In genomic region chr1:164559546-164560228, GRCm38 (mm10) we compare ENCODE assay signal across 23 mouse cellular contexts.
DNase-seq lines count a peak whose midpoint lies in the region; ATAC-seq and TF ChIP-seq lines count a peak whose summit lies in the region.
"Had no signal": no experiment of that assay in that cellular context is flagged by ENCODE, and none has a peak within 500 bp of the region (broad histone marks: within the 10 kb centered on the region; RNA-seq: fewer than 3 reads in every experiment).

No protein-coding gene starts in this region.

- no peaks in the 10 kb centered on the region for H3K9me3 ChIP-seq in liver, embryonic 11.5 days (ENCODE audit: control insufficient read depth, low read length)
- H3K9me3 ChIP-seq in hindbrain, embryonic 12.5 days (replicated peaks) = no peaks in the 10 kb centered on the region
- H3K9me3 ChIP-seq: embryonic facial prominence, embryonic 12.5 days; embryonic facial prominence, embryonic 15.5 days; forebrain, embryonic 12.5 days; forebrain, embryonic 15.5 days; heart, embryonic 10.5 days; heart, embryonic 13.5 days; hindbrain, embryonic 15.5 days had no signal

- no peak for TF ChIP-seq CTCF in liver, adult 2 months (IDR thresholded peaks at IDR 0.05; ENCODE audit: low read depth, low read length)

- H3K36me3 ChIP-seq in liver, adult 2 months (ENCODE audit: control insufficient read depth, insufficient read depth, low read length) = no peaks in the 10 kb centered on the region
- no peaks in the 10 kb centered on the region for H3K36me3 ChIP-seq in liver, embryonic 11.5 days (ENCODE audit: control insufficient read depth, insufficient read depth, low read length)
- no peaks in the 10 kb centered on the region for H3K36me3 ChIP-seq in hindbrain, embryonic 12.5 days
- H3K36me3 ChIP-seq: embryonic facial prominence, embryonic 12.5 days; embryonic facial prominence, embryonic 15.5 days; forebrain, embryonic 12.5 days; forebrain, embryonic 15.5 days; heart, embryonic 10.5 days; heart, embryonic 13.5 days; hindbrain, embryonic 15.5 days had no signal

- peaks cover 5% of the 10 kb centered on the region; the same call in 1 of the 2 replicates for H3K4me1 ChIP-seq in liver, adult 2 months (ENCODE audit: control insufficient read depth, insufficient read depth, low read length)
- H3K4me1 ChIP-seq in liver, embryonic 11.5 days (replicated peaks; ENCODE audit: control insufficient read depth, insufficient read depth, low read length) = no peaks in the 10 kb centered on the region
- H3K4me1 ChIP-seq in hindbrain, embryonic 12.5 days = peaks cover 3% of the 10 kb centered on the region; the same call in 1 of the 2 replicates
- H3K4me1 ChIP-seq: embryonic facial prominence, embryonic 12.5 days; embryonic facial prominence, embryonic 15.5 days; forebrain, embryonic 12.5 days; forebrain, embryonic 15.5 days; heart, embryonic 10.5 days; hindbrain, embryonic 15.5 days had no signal

- H3K27ac ChIP-seq in liver, adult 2 months (replicated peaks; ENCODE audit: insufficient read depth, low read depth, low read length) = no peak overlapping the region
- no peak overlapping the region for H3K27ac ChIP-seq in liver, embryonic 11.5 days (ENCODE audit: low read depth, low read length)
- no peak overlapping the region for H3K27ac ChIP-seq in hindbrain, embryonic 12.5 days
- H3K27ac ChIP-seq: embryonic facial prominence, embryonic 12.5 days; embryonic facial prominence, embryonic 15.5 days; forebrain, embryonic 12.5 days; forebrain, embryonic 15.5 days; heart, adult 2 months; heart, embryonic 10.5 days; heart, embryonic 13.5 days; hindbrain, embryonic 15.5 days had no signal

- H3K4me3 ChIP-seq in liver, adult 2 months (ENCODE audit: insufficient read depth, low read depth, low read length) = no peak overlapping the region
- no peak overlapping the region for H3K4me3 ChIP-seq in liver, embryonic 11.5 days (ENCODE audit: low read depth, low read length)
- H3K4me3 ChIP-seq in hindbrain, embryonic 12.5 days = no peak overlapping the region
- H3K4me3 ChIP-seq: embryonic facial prominence, embryonic 12.5 days; embryonic facial prominence, embryonic 15.5 days; forebrain, embryonic 12.5 days; forebrain, embryonic 15.5 days; heart, adult 2 months; heart, embryonic 10.5 days; heart, embryonic 13.5 days; hindbrain, embryonic 15.5 days had no signal

- H3K4me2 ChIP-seq in liver, embryonic 11.5 days = no peak overlapping the region
- H3K4me2 ChIP-seq in hindbrain, embryonic 12.5 days (replicated peaks) = no peak overlapping the region
- H3K4me2 ChIP-seq: embryonic facial prominence, embryonic 12.5 days; embryonic facial prominence, embryonic 15.5 days; forebrain, embryonic 12.5 days; forebrain, embryonic 15.5 days; heart, embryonic 13.5 days; hindbrain, embryonic 15.5 days had no signal

- H3K9ac ChIP-seq in liver, adult 2 months (ENCODE audit: low read depth, low read length) = no peak overlapping the region
- no peak overlapping the region for H3K9ac ChIP-seq in liver, embryonic 11.5 days (ENCODE audit: low read depth, low read length)
- H3K9ac ChIP-seq in hindbrain, embryonic 12.5 days = no peak overlapping the region
- H3K9ac ChIP-seq: embryonic facial prominence, embryonic 12.5 days; embryonic facial prominence, embryonic 15.5 days; forebrain, embryonic 12.5 days; forebrain, embryonic 15.5 days; heart, embryonic 13.5 days; hindbrain, embryonic 15.5 days had no signal

- ATAC-seq in liver, embryonic 11.5 days (replicated peaks; ENCODE audit: low FRiP score) = no peak
- ATAC-seq in hindbrain, embryonic 12.5 days (ENCODE audit: low FRiP score) = no peak
- ATAC-seq: forebrain, embryonic 15.5 days; intestine, postnatal 0 days had no signal

- H3K27me3 ChIP-seq in liver, adult 2 months (ENCODE audit: control insufficient read depth, insufficient read depth, low read length) = no peaks in the 10 kb centered on the region
- H3K27me3 ChIP-seq in liver, embryonic 11.5 days (replicated peaks; ENCODE audit: control insufficient read depth, insufficient read depth, low read length) = no peaks in the 10 kb centered on the region
- no peaks in the 10 kb centered on the region for H3K27me3 ChIP-seq in hindbrain, embryonic 12.5 days
- H3K27me3 ChIP-seq: embryonic facial prominence, embryonic 12.5 days; embryonic facial prominence, embryonic 15.5 days; forebrain, embryonic 12.5 days; forebrain, embryonic 15.5 days; heart, embryonic 13.5 days; hindbrain, embryonic 15.5 days had no signal

- H3K79me2 ChIP-seq in liver, adult 2 months (ENCODE audit: control insufficient read depth, insufficient read depth, low read length) = no peaks in the 10 kb centered on the region

- peak; percentile 37 for DNase-seq in adrenal gland, adult 2 months
- DNase-seq in adrenal gland, adult 18-20 months (ENCODE audit: low spot score in 2 of 2) = no peak
- DNase-seq in liver, adult 2 months (ENCODE audit: extremely low read depth, low read depth, low spot score) = peak; percentile 83
- DNase-seq in liver, embryonic 11.5 days (ENCODE audit: low spot score) = no peak
- DNase-seq in fat pad, adult 2 months (ENCODE audit: extremely low read depth, low read depth, low spot score) = peak; percentile 87
- DNase-seq: B cell, adult 2 months; cerebellum, adult 11 months; cerebellum, adult 2 months; cerebellum, adult 9-11 months; gastrocnemius, postnatal 25 days; heart, adult 2 months; heart, postnatal 14 days; heart, postnatal 4 days; kidney, adult 2 months had no signal

- TF ChIP-seq POLR2A in liver, adult 2 months (IDR thresholded peaks at IDR 0.05; ENCODE audit: extremely low read depth, insufficient read depth, low read length) = no peak

- 64% methylated on average over 4 of the region's 4 CpGs for WGBS in liver, adult 2 months
- 81% methylated on average over 4 of the region's 4 CpGs for WGBS in liver, embryonic 11.5 days
- 87% methylated on average over 4 of the region's 4 CpGs for WGBS in hindbrain, embryonic 12.5 days

Comparison
In these comparisons a context has a peak if more than half of its experiments do, and no peak if none do; other contexts are left out.
1. DNase-seq: peak in adrenal gland, adult 2 months (single experiment), liver, adult 2 months (single experiment) and fat pad, adult 2 months (single experiment); none in adrenal gland, adult 18-20 months (0 of 2) and liver, embryonic 11.5 days (single experiment).